Mouse (Mus musculus) hindbrain, postnatal 0 days (tissue): Measurements from ENCODE around the gene Pirt. TPM values are rescaled to one million over a fixed set of nuclear protein-coding genes. Genes with fewer than 3 reads are reported as not detected.

Source experiments
- ATAC-seq: fragments of 200-750 bp; cut with Nextera tagmentation; 2 replicates; pipeline ENCODE4 v1.8.0; 2017; ENCODE audit warnings: mild to moderate bottlenecking, moderate TSS enrichment, moderate library complexity
- DNase-seq: peaks from one replicate; pipeline ENCODE4 v3.0.0-alpha.2; 2015; ENCODE audit warnings: low spot score
- H3K27ac ChIP-seq: fragments of 300-500 bp; sonication (generic); 2 replicates; pipeline ENCODE4 v1.5.1; 2014; ENCODE audit warnings: mild to moderate bottlenecking
- H3K27me3 ChIP-seq: fragments of 300-500 bp; sonication (generic); 2 replicates; pipeline ENCODE4 v1.6.1; 2014; ENCODE audit warnings: low read length, mixed read lengths; ENCODE audit not compliant: insufficient read depth
- H3K36me3 ChIP-seq: fragments of 300-500 bp; sonication (generic); 2 replicates; pipeline ENCODE4 v1.6.1; 2014; ENCODE audit warnings: low read length, mixed read lengths; ENCODE audit not compliant: insufficient read depth
- H3K4me1 ChIP-seq: fragments of 300-500 bp; sonication (generic); 2 replicates; pipeline ENCODE4 v1.6.1; 2014; ENCODE audit warnings: antibody characterized with exemption, low read length, mixed read lengths; ENCODE audit not compliant: insufficient read depth
- H3K4me2 ChIP-seq: fragments of 300-500 bp; sonication (generic); 2 replicates; pipeline ENCODE4 v1.6.1; 2014; ENCODE audit warnings: low read depth, mild to moderate bottlenecking, low read length, moderate library complexity, mixed read lengths
- H3K4me3 ChIP-seq: fragments of 300-500 bp; sonication (generic); 2 replicates; pipeline ENCODE4 v1.5.1; 2014; ENCODE audit warnings: low read length
- H3K9ac ChIP-seq: fragments of 300-500 bp; sonication (generic); replicated peaks from 2 replicates; pipeline ENCODE4 v1.6.1; 2014; ENCODE audit warnings: mild to moderate bottlenecking, low read length, moderate library complexity, mixed read lengths
- H3K9me3 ChIP-seq: fragments of 300-500 bp; sonication (generic); 2 replicates; pipeline ENCODE4 v1.6.1; 2016; ENCODE audit warnings: low read length, mixed read lengths
- CTCF ChIP-seq: IDR thresholded peaks from 2 replicates; pipeline ENCODE4 v1.5.1; 2016; ENCODE audit warnings: antibody characterized with exemption, control low read depth, low read depth
- WGBS: fragments of 180-500 bp; shearing (Covaris S2); extraction: QIAGEN DNeasy Blood & Tissue Kit; methylation state at CpG from one replicate; pipeline ENCODE4 v1.1.7; 2014; 5-methylcytosine and 5-hydroxymethylcytosine counted together
- polyA plus RNA-seq: library from polyadenylated mRNA; unstranded; fragments of >200 nt; fragmentation: Nextera tagmentation; extraction: Ambion mirVana; gene quantifications from 2 replicates; pipeline ENCODE4 v1.2.1, GENCODE M21; 2015
- total RNA-seq: library from RNA; depleted of rRNA; stranded (reverse); fragments of >200 nt; gene quantifications from 2 replicates; pipeline ENCODE4 v1.2.3, GENCODE M21; 2014

Gene Pirt
- total and polyA plus RNA-seq, 2 experiments from 2014 or later: 1.2 to 2.1 TPM

- no peak for ATAC-seq
- Histone ChIP-seq H3K4me1 (no peaks in the 10 kb centered on the region), H3K9me3 (no peaks in the 10 kb centered on the region), H3K36me3 (no peaks in the 10 kb centered on the region), H3K9ac (no peak overlapping the region), H3K4me3 (no peak overlapping the region), H3K27ac (no peak overlapping the region), H3K27me3 (no peaks in the 10 kb centered on the region), H3K4me2 (no peak overlapping the region)
- no peak for DNase-seq
- WGBS: 81% methylated on average over 2 of the region's 2 CpGs
- TF ChIP-seq CTCF: no peak
These were observed 8.2 kb downstream of the Pirt start for GRCm38 (mm10) chr11:66920012-66920411.

GRCm38 (mm10) chr11:66924095-66924823 lies 12.5 kb downstream of the Pirt start:
- DNase-seq: no peak

GRCm38 (mm10) chr11:66928311-66928710 lies 16.5 kb downstream of the Pirt start:
- 47% methylated on average over 3 of the region's 3 CpGs for WGBS
- DNase-seq: no peak
- Histone ChIP-seq H3K27me3 (no peaks in the 10 kb centered on the region), H3K4me1 (no peaks in the 10 kb centered on the region), H3K4me3 (no peak overlapping the region), H3K36me3 (no peaks in the 10 kb centered on the region), H3K4me2 (no peak overlapping the region), H3K9me3 (no peaks in the 10 kb centered on the region), H3K9ac (no peak overlapping the region), H3K27ac (no peak overlapping the region)
- ATAC-seq: no peak
- TF ChIP-seq CTCF: no peak

More at GRCm38 (mm10) chr11:66924095-66924823, 12.5 kb downstream of the Pirt start:
- Histone ChIP-seq H3K27me3 (no peaks in the 10 kb centered on the region), H3K4me2 (no peak overlapping the region), H3K9ac (no peak overlapping the region), H3K9me3 (no peaks in the 10 kb centered on the region), H3K4me3 (no peak overlapping the region), H3K36me3 (no peaks in the 10 kb centered on the region), H3K27ac (no peak overlapping the region), H3K4me1 (no peaks in the 10 kb centered on the region)
- ATAC-seq: no peak
- TF ChIP-seq CTCF: no peak
- 80% methylated on average over 11 of the region's 11 CpGs for WGBS

GRCm38 (mm10) chr11:66932827-66933599 lies 21.2 kb downstream of the Pirt start:
- Histone ChIP-seq H3K4me1 (no peaks in the 10 kb centered on the region), H3K4me2 (no peak overlapping the region), H3K4me3 (no peak overlapping the region), H3K27ac (no peak overlapping the region), H3K36me3 (no peaks in the 10 kb centered on the region), H3K27me3 (no peaks in the 10 kb centered on the region), H3K9me3 (no peaks in the 10 kb centered on the region), H3K9ac (no peak overlapping the region)
- no peak for TF ChIP-seq CTCF
- no peak for ATAC-seq
- 66% methylated on average over 9 of the region's 9 CpGs for WGBS
- no peak for DNase-seq

GRCm38 (mm10) chr11:66934428-66935173 lies 22.8 kb downstream of the Pirt start:
- Histone ChIP-seq H3K27me3 (no peaks in the 10 kb centered on the region), H3K9me3 (no peaks in the 10 kb centered on the region), H3K36me3 (no peaks in the 10 kb centered on the region), H3K4me2 (no peak overlapping the region), H3K4me1 (no peaks in the 10 kb centered on the region), H3K9ac (no peak overlapping the region), H3K4me3 (no peak overlapping the region), H3K27ac (no peak overlapping the region)
- no peak for ATAC-seq
- 87% methylated on average over 7 of the region's 7 CpGs for WGBS
- TF ChIP-seq CTCF: no peak
- no peak for DNase-seq

- WGBS: 95% methylated on average over 5 of the region's 5 CpGs
- Histone ChIP-seq H3K36me3 (no peaks in the 10 kb centered on the region), H3K27ac (no peak overlapping the region), H3K4me3 (no peak overlapping the region), H3K27me3 (no peaks in the 10 kb centered on the region), H3K4me2 (no peak overlapping the region), H3K9ac (no peak overlapping the region), H3K9me3 (no peaks in the 10 kb centered on the region), H3K4me1 (no peaks in the 10 kb centered on the region)
- ATAC-seq (no peak), DNase-seq (no peak)
- no peak for TF ChIP-seq CTCF
These were observed 30.2 kb downstream of the Pirt start for GRCm38 (mm10) chr11:66942011-66942410.
